Mouse (Mus musculus) ES-E14 (cell line): ENCODE results near the gene Gprc5d.
A peak's percentile ranks its signal among the peaks of the same experiment; 100 is the strongest.

Experiments
- CHD2 ChIP-seq: IDR thresholded peaks from 2 replicates; pipeline ENCODE4 v1.6.1; 2014; ENCODE audit warnings: mild to moderate bottlenecking, low read depth, low read length, inconsistent platforms
- MAFK ChIP-seq: IDR thresholded peaks from 2 replicates; pipeline ENCODE4 v1.6.1; 2014; ENCODE audit warnings: mild to moderate bottlenecking, low read depth, low read length, inconsistent platforms; ENCODE audit not compliant: insufficient read depth
- ZC3H11A ChIP-seq: IDR thresholded peaks from 2 replicates; pipeline ENCODE4 v1.6.1; 2012; ENCODE audit warnings: low read depth, mild to moderate bottlenecking, inconsistent platforms, low read length, borderline replicate concordance

DNA sequence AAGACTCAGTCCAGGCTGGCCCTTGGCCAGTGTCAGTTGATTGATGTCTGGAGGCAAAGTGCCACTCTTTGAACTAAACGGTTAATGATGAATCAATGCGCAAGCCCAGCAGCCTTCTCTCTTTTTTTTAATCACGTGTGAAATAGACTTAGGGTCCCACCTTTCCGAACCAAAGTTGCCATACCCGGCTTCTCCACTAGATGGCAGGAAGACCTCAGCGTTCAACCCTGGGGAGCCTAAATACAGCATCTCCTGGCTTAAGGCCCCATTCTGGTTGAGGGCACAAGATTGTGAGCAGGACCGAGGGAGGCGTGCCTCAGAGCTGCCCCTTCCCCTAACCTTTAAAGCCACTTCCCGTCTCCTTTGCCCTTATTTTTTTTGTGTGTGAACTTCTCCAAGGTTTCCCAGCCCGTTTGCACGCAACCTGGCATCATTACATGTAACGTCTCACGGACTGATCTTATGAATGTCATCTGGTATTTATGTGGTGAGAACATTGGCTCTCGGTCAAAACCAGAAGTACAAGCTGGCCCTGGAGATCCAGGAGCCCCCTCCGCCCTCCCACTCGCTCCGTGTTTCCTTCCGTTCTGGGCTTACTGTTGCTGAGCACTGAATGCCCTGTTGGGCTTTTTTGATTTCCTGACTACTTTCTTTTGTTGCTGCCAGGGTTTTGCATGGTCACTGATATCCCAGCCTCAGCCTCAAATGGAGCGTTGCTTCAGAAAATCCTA, 30.2 kb downstream of the Gprc5d start:
- TF ChIP-seq ZC3H11A = peak; percentile 97
- no peak for TF ChIP-seq MAFK
- no peak for TF ChIP-seq CHD2
